Mouse (Mus musculus) lung, embryonic 15.5 days (tissue): ENCODE results near the gene Rft1. TPM values are rescaled to one million over a fixed set of nuclear protein-coding genes. Genes with fewer than 3 reads are reported as not detected.

Experiments
- ATAC-seq: fragments of 200-750 bp; cut with Nextera tagmentation; 2 replicates; pipeline ENCODE4 v1.8.0; 2017; ENCODE audit warnings: moderate number of reproducible peaks, borderline replicate concordance; ENCODE audit not compliant: low FRiP score, low TSS enrichment; ENCODE audit errors: extremely low read depth
- H3K27ac ChIP-seq: fragments of 300-500 bp; sonication (generic); 2 replicates; pipeline ENCODE4 v1.5.1; 2015; ENCODE audit warnings: moderate library complexity, mild to moderate bottlenecking, inconsistent platforms
- H3K27me3 ChIP-seq: fragments of 300-500 bp; sonication (generic); 2 replicates; pipeline ENCODE4 v1.6.1; 2015; ENCODE audit warnings: inconsistent platforms
- H3K36me3 ChIP-seq: fragments of 300-500 bp; sonication (generic); 2 replicates; pipeline ENCODE4 v1.6.1; 2015; ENCODE audit warnings: inconsistent platforms
- H3K4me1 ChIP-seq: fragments of 300-500 bp; sonication (generic); 2 replicates; pipeline ENCODE4 v1.6.1; 2015; ENCODE audit warnings: inconsistent platforms
- H3K4me2 ChIP-seq: fragments of 300-500 bp; sonication (generic); 2 replicates; pipeline ENCODE4 v1.6.1; 2015; ENCODE audit warnings: inconsistent platforms, mild to moderate bottlenecking, moderate library complexity
- H3K4me3 ChIP-seq: fragments of 300-500 bp; sonication (generic); 2 replicates; pipeline ENCODE4 v1.5.1; 2015; ENCODE audit warnings: mild to moderate bottlenecking, inconsistent platforms
- H3K9ac ChIP-seq: fragments of 300-500 bp; sonication (generic); 2 replicates; pipeline ENCODE4 v1.6.1; 2015; ENCODE audit warnings: inconsistent platforms
- H3K9me3 ChIP-seq: fragments of 300-500 bp; sonication (generic); 2 replicates; pipeline ENCODE4 v1.6.1; 2016; ENCODE audit warnings: inconsistent platforms
- WGBS: fragments of 180-500 bp; shearing (Covaris S2); methylation state at CpG from one replicate; pipeline ENCODE4 v1.1.7; 2015; 5-methylcytosine and 5-hydroxymethylcytosine counted together
- polyA plus RNA-seq: library from polyadenylated mRNA; unstranded; fragments of >200 nt; fragmentation: Nextera tagmentation; extraction: Ambion mirVana; gene quantifications from 2 replicates; pipeline ENCODE4 v1.2.1, GENCODE M21; 2015

The Rft1 gene
- 17.4 and 17.8 TPM in 2 replicates for polyA plus RNA-seq

- peak; percentile 92 for ATAC-seq
- Histone ChIP-seq H3K9me3 (no peaks in the 10 kb centered on the region), H3K27ac (peak within 1 kb of the TSS; percentile 85), H3K36me3 (peaks cover under 1% of the 10 kb centered on the region; the same call in 1 of the 2 replicates), H3K9ac (peak within 1 kb of the TSS; percentile 99), H3K4me3 (peak within 1 kb of the TSS; percentile 84), H3K4me1 (peaks cover 9% of the 10 kb centered on the region; the same call in 1 of the 2 replicates), H3K27me3 (no peaks in the 10 kb centered on the region), H3K4me2 (peak within 1 kb of the TSS; percentile 73)
- WGBS: 2% methylated on average over 38 of the region's 38 CpGs
Measured at GRCm38 (mm10) chr14:30653943-30654659, at the start of gene Rft1. Gene Rft1, plus strand, starts transcription at chr14:30654360.

DNA sequence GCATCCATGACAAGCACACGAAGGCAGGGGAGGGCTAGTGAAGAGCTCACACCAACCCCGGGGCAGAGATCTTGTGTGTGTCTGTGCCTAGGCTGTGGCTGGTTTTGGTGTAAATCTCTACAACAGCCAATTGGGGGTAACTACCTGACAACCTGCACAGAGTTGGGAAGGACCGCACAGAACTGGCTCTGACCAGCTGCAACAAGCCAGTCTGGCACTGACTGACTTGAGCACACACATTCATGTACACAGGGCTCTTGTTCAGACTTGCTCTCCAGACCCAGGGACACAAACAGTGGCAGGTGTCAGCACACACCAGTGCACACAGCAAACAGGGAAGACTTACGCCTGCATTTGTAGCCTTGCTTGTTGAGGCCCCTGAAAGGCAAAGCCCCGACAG lies 47.3 kb upstream of the Rft1 start:
- H3K36me3 ChIP-seq: peaks cover 18% of the 10 kb centered on the region
- WGBS: 92% methylated on average over 5 of the region's 5 CpGs
- H3K4me3 ChIP-seq: no peak overlapping the region
- no peak for ATAC-seq
- H3K9me3 ChIP-seq: no peaks in the 10 kb centered on the region
- no peak overlapping the region for H3K27ac ChIP-seq
- H3K4me1 ChIP-seq: 0 out of 2 replicates have a peak, but pooled peaks cover 4% of the 10 kb centered on the region
- no peaks in the 10 kb centered on the region for H3K27me3 ChIP-seq
- no peak overlapping the region for H3K9ac ChIP-seq
- no peak overlapping the region for H3K4me2 ChIP-seq

- Histone ChIP-seq H3K4me1 (0 out of 2 replicates have a peak, but pooled peaks cover 4% of the 10 kb centered on the region), H3K27ac (no peak overlapping the region), H3K4me3 (no peak overlapping the region), H3K4me2 (no peak overlapping the region), H3K9ac (no peak overlapping the region), H3K36me3 (peaks cover 14% of the 10 kb centered on the region), H3K9me3 (no peaks in the 10 kb centered on the region), H3K27me3 (no peaks in the 10 kb centered on the region)
- WGBS: 81% methylated on average over 4 of the region's 4 CpGs
- ATAC-seq: no peak
Measured at GRCm38 (mm10) chr14:30607696-30608095, 46.5 kb upstream of the Rft1 start.

GRCm38 (mm10) chr14:30608176-30608575 lies 46.0 kb upstream of the Rft1 start:
- WGBS: 84% methylated on average over 6 of the region's 6 CpGs
- Histone ChIP-seq H3K4me1 (0 out of 2 replicates have a peak, but pooled peaks cover 4% of the 10 kb centered on the region), H3K4me2 (no peak overlapping the region), H3K9ac (no peak overlapping the region), H3K9me3 (no peaks in the 10 kb centered on the region), H3K27me3 (no peaks in the 10 kb centered on the region), H3K27ac (no peak overlapping the region), H3K4me3 (no peak overlapping the region), H3K36me3 (peaks cover 14% of the 10 kb centered on the region)
- ATAC-seq: no peak

DNA sequence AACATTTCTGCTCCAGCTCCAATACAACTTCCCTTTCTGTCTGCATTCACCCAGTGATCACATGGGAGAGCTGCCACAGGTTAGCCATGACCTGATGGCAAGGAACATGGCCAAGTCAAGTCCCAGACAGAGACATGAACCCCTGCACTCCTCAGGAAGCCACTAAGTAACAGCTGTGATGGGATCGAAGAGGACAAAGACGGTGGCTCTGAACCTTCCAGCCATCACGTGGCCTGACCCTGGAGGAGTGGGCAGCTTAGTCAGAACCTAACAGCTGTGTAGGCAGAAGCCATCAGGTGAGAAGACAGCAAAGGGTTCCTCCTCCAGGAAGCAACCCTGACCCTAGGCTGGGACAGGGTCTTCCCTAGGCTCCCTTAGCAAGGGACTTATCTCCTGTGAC lies 44.7 kb upstream of the Rft1 start:
- Histone ChIP-seq H3K36me3 (peaks cover 8% of the 10 kb centered on the region), H3K27me3 (no peaks in the 10 kb centered on the region), H3K4me2 (no peak overlapping the region), H3K9ac (no peak overlapping the region), H3K4me3 (no peak overlapping the region), H3K4me1 (0 out of 2 replicates have a peak, but pooled peaks cover 4% of the 10 kb centered on the region), H3K9me3 (no peaks in the 10 kb centered on the region), H3K27ac (no peak overlapping the region)
- ATAC-seq: no peak
- 86% methylated on average over 3 of the region's 3 CpGs for WGBS

- H3K4me3 ChIP-seq: no peak overlapping the region
- no peak overlapping the region for H3K9ac ChIP-seq
- H3K9me3 ChIP-seq: no peaks in the 10 kb centered on the region
- WGBS: 63% methylated on average over 2 of the region's 2 CpGs
- no peaks in the 10 kb centered on the region for H3K27me3 ChIP-seq
- H3K36me3 ChIP-seq: peaks cover 8% of the 10 kb centered on the region
- no peak overlapping the region for H3K4me2 ChIP-seq
- ATAC-seq: no peak
- 0 out of 2 replicates have a peak, but pooled peaks cover 4% of the 10 kb centered on the region for H3K4me1 ChIP-seq
- no peak overlapping the region for H3K27ac ChIP-seq
Measured at GRCm38 (mm10) chr14:30610304-30610703, 43.9 kb upstream of the Rft1 start.

DNA sequence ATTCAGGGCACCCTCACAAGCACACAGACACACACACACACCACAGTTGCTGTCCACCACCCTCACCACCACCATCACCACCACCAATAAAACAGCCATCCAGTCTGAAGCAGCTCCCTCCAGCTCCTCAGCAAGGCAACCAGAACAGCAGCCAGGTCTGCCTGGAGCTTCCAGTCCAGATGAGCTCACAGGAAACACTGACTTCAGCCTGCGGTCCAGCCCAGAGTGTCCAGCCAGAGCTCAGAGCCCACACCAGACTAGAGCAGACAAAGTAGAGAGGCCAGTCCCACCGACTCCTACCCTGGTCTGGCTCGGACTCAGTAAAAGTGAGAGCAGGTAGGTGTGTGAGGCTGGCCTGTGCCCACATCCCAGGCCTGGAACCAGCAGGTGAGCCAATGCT lies 43.2 kb upstream of the Rft1 start:
- 76% methylated on average over 3 of the region's 3 CpGs for WGBS

DNA sequence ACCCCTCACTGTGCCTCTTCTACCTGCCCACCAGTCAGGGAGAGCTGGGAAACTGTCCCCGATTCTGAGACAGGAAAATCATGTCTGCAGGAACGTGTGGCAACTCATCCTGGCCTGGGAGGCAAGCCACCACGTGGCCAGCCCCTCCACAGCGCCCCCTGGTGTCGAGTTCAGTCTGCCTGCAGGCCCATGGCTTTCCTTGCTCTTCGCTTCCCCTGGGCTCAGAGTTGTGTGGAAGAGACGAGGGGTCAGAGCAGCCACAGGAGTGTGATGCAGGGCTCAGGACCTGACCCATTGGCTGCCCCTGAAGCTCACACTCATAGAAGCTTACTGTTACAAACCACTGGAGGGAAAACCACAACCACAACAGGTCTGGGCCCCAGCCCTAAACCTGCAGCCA lies 41.6 kb upstream of the Rft1 start:
- Histone ChIP-seq H3K36me3 (peaks cover 8% of the 10 kb centered on the region), H3K27ac (no peak overlapping the region), H3K4me3 (no peak overlapping the region), H3K4me2 (no peak overlapping the region), H3K9me3 (no peaks in the 10 kb centered on the region), H3K4me1 (0 out of 2 replicates have a peak, but pooled peaks cover 4% of the 10 kb centered on the region), H3K27me3 (no peaks in the 10 kb centered on the region), H3K9ac (no peak overlapping the region)
- ATAC-seq: no peak
- 25% methylated on average over 7 of the region's 7 CpGs for WGBS

More for the DNA sequence above, 43.2 kb upstream of the Rft1 start:
- ATAC-seq: no peak
- no peak overlapping the region for H3K4me3 ChIP-seq
- H3K9me3 ChIP-seq: no peaks in the 10 kb centered on the region
- H3K4me1 ChIP-seq: 0 out of 2 replicates have a peak, but pooled peaks cover 4% of the 10 kb centered on the region
- H3K27me3 ChIP-seq: no peaks in the 10 kb centered on the region
- no peak overlapping the region for H3K4me2 ChIP-seq
- no peak overlapping the region for H3K9ac ChIP-seq
- H3K27ac ChIP-seq: no peak overlapping the region
- H3K36me3 ChIP-seq: peaks cover 8% of the 10 kb centered on the region

- Histone ChIP-seq H3K27ac (no peak overlapping the region), H3K4me2 (no peak overlapping the region), H3K4me3 (no peak overlapping the region), H3K9me3 (no peaks in the 10 kb centered on the region), H3K36me3 (peaks cover 5% of the 10 kb centered on the region; the same call in 1 of the 2 replicates), H3K9ac (no peak overlapping the region), H3K27me3 (no peaks in the 10 kb centered on the region), H3K4me1 (0 out of 2 replicates have a peak, but pooled peaks cover 4% of the 10 kb centered on the region)
- 73% methylated on average over 2 of the region's 2 CpGs for WGBS
- ATAC-seq: no peak
Measured at GRCm38 (mm10) chr14:30612962-30613715, 41.0 kb upstream of the Rft1 start.

- Histone ChIP-seq H3K27ac (no peak overlapping the region), H3K4me2 (no peak overlapping the region), H3K9ac (no peak overlapping the region), H3K4me1 (no peaks in the 10 kb centered on the region), H3K27me3 (no peaks in the 10 kb centered on the region), H3K9me3 (no peaks in the 10 kb centered on the region), H3K4me3 (no peak overlapping the region), H3K36me3 (no peaks in the 10 kb centered on the region)
- 62% methylated on average over 2 of the region's 2 CpGs for WGBS
- no peak for ATAC-seq
Measured at GRCm38 (mm10) chr14:30616751-30617150, 37.4 kb upstream of the Rft1 start.

- H3K36me3 ChIP-seq: no peaks in the 10 kb centered on the region
- no peaks in the 10 kb centered on the region for H3K27me3 ChIP-seq
- H3K4me3 ChIP-seq: no peak overlapping the region
- 82% methylated on average over 2 of the region's 2 CpGs for WGBS
- peaks cover 7% of the 10 kb centered on the region for H3K4me1 ChIP-seq
- H3K27ac ChIP-seq: no peak overlapping the region
- H3K9ac ChIP-seq: no peak overlapping the region
- no peak overlapping the region for H3K4me2 ChIP-seq
- ATAC-seq: no peak
- H3K9me3 ChIP-seq: no peaks in the 10 kb centered on the region
Measured at GRCm38 (mm10) chr14:30618746-30619275, 35.3 kb upstream of the Rft1 start.
